Mouse (Mus musculus) lung, postnatal 25 days (tissue): ENCODE data around the gene Mapk1ip1l.

Experiments
- DNase-seq: peaks from one replicate; pipeline ENCODE4 v3.0.0; 2022; ENCODE audit warnings: low spot score

The Mapk1ip1l gene

DNA sequence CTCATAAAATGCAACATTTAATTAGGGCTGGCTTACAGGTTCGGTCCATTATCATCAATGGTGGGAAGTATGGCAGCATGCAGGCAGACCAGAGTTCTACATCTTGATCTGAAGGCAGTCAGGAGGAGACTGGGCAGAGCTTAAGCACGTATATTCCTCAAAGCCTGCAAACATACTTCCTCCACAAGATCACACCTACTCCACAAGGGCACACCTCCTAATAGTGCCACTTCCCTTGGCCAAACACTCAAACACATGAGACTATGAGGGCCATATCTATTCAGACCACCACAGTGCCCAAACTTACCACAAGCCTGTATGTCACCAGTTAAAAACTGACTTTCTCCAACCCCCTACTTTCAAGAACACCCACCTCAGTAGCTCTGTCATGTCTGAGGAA lies 63.4 kb downstream of the Mapk1ip1l start:
- no peak for DNase-seq

DNA sequence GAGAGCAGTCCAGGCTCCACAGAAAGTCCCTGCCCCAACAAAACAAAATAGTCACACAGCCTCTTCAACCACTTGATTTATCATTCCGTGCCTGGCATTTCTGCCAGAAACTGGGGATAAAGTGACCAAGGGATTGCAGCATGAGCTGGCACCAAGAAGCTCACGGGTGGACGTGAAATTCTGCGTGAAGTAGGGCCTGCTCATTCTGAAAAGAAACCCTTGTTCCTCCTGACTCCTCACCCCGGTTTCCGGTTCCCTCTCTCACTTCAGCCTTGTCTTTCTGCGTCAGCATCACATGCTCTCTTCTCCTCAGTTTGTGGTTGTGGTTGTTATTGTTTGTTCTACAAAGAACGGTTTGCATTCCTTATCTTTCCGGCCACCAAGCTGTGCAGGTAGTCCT lies 63.8 kb downstream of the Mapk1ip1l start:
- DNase-seq, result no peak

DNA sequence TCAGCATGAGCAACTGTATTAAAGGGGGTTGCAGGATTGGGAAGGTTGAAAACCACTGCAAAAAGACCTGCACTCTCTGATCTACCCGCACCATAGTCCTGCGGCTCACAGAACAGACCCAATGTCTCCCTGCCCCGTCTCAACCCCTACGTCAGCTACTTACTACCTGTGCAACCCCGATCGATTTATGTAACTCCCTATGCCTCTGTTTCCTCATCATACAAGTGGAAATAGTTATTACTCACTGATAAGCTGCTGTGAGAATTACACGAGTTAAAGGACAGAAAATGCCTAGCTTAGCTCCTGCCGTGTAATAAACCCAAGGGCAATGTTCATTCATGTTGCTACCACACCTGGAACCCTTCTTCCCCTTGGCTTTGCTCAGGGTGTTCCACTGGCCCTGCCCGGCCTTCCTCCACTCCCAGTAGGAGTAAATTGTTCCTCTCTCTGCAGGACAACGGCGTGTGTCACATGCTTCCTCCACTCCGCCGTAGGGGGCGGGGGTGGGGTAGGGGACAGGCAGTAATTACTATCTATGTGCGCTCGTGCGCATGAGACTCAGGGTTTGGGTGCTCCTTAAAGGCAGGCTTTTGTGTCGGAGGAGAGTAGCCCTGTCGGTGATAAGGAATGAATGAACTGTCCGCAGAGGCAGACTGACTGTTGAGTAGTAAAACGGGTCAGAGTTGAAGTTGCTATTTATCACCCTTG lies 66.8 kb downstream of the Mapk1ip1l start:
- peak; percentile 28 for DNase-seq

DNA sequence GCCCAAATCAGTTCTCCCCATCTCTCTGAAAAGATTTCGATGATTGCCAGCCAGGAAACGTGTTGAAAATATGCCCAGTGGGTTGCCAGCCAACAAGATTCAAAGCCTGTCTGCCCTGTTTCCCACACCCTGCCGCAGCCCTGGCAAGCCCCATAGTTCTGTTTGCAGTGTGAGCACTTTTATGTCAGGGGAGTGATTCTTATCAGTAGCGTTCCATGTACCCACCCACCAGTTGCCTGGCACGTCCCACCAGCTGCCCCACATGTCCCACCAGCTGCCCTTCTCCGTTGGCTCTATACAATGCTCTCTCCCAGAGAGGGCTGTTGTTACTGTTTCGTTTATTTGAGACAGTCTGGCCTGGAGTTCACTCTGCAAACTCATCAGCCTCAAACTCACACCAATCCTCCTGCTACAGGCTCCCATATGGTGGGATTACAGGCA lies 68.8 kb downstream of the Mapk1ip1l start:
- DNase-seq, result no peak

DNA sequence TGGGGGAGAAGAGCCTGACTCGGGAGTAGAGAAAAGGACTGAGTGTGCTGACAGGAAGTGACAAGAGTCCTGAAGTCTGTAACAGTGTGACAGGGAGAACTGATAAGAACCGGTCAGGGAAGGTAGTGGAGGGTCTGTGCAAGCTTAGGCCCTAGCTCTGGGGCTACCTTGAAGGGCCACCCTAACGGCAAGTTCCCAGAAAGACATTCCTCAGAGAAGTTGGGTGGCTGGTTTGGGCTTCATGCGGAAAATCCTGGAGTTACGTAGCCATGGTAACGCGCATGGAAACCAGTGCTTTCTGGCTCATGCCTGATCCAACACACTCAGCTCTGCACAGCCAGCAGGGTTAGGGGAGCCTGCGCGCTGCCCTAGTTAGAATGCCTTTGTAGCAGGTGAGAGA lies 69.4 kb downstream of the Mapk1ip1l start, which contains the start of gene Lgals3:
Lgals3 (plus strand) TSS at position 291 of the 400 bp plus-strand sequence.
- peak; percentile 45 for DNase-seq

DNA sequence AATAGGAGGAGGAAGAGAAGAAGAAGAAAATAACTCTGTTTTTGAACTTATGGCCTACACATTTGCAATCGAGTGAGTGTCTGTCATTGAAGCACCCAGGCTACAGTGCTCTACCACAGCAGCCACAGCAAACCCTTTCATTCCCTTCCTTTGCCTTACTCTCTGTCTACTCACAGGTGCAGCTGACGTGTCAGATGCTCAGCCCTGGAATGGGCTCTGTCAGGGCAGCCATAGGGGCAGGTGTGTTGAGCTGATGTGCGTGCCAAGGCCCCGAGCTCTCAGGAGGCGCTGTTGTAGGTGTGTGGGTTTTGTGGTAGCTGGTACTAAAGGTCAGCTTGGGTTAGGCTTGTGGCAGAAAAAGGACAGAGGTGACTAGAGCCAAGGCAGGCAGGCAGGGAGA lies 71.7 kb downstream of the Mapk1ip1l start:
- DNase-seq, result no peak

DNA sequence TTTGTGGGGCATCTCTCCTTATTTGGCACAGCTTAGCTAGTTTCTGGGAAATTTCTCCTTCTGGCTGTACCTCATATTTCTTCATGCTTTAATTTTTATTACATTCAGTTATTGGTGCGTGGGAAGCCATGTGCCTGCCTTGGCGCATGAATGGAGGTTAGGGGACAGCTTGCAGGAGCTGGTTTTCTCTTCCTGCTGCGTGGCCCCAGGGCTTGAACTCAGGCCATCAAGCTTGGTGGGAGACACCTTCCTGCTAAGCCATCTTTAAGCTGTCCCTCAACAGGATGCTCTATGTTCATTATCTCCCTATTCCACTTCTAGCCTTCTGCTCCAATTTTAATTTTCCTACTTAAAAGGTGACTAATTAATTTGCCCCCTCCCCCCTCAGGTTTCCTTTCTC lies 72.7 kb downstream of the Mapk1ip1l start:
- no peak for DNase-seq

DNA sequence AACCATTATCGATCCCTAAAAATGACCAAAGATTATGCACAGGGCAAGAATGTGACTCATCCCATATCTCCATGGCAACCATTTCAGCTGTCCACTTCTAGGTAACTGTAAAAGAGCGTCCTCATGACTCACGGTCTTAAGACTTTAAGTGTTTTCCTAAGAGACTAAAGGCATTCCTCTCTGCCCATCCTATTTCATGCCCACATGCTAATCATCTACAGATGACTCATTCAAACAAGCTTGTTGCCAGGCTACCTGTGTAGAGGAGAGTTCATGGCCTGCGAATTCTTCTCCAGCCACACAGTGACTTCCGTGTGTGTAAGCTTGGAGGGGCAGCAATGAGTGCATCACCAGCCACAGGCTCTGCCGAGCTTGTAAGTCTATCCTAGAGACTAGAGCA lies 73.6 kb downstream of the Mapk1ip1l start:
- DNase-seq, result peak; percentile 68
